Mouse (Mus musculus) urinary bladder, postnatal 4 days (tissue): ENCODE measurements around the gene Nova2.

Source experiments
- DNase-seq, 2 experiments: peaks; one replicate each; pipeline ENCODE4 v3.0.0; 2021 to 2022; ENCODE audit warnings: low spot score in 2 of 2

Nova2 gene

GRCm38 (mm10) chr7:19010581-19010980 lies 84.9 kb downstream of the Nova2 start:
- DNase-seq: no peak

DNA sequence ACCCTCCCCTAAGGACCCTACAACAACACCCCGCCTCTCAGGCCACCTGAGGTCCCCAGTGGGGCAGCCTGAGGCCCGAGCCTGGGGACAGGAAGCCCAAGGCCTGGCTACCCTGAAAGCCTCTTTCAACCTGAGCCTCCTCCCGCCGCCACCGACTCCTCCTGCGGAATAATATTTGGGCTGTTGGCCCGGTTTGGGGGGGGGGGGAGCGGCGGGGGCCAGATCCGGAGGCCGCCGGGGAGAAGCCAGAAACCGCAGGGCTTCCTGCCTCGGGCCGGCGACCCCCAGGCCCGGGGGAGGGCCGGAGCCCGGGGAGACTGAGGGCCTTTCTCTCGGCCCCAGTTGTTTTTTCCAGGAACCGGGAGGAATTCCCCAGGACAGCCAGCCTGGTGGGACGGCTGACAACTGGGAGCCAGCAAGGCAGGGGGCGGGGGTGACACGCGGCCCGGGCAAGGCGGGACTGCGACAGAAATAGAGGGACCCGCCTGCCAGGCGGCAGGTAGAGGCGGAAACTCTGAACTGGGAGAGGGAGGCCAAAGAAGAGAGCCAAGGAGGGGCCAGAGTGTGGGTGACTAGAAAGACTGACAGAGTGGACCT lies 86.4 kb downstream of the Nova2 start:
- no peak for DNase-seq

DNA sequence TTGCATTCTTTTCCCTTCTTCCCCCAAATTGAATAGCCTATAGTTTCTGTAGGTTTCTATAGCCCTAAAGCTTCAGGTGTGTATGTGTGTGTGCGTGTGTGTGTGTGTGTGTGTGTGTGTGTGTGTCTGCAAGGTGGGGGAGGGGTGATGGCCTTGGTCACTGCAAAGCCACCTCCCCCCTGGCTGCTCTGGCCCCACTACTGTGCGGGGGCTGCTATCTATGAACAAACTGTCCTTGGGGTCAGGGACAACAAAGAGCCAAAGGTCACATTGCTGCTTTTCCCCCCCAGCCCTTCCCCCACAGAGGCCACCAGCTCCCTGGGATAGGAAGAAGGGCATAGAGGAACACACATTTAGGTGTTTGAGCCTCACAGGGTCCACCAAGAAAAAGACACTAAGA lies 87.2 kb downstream of the Nova2 start:
- DNase-seq: no peak

- DNase-seq: no peak
These were observed 88.8 kb downstream of the Nova2 start for GRCm38 (mm10) chr7:19014452-19014851.
